In the genomic region with DNA sequence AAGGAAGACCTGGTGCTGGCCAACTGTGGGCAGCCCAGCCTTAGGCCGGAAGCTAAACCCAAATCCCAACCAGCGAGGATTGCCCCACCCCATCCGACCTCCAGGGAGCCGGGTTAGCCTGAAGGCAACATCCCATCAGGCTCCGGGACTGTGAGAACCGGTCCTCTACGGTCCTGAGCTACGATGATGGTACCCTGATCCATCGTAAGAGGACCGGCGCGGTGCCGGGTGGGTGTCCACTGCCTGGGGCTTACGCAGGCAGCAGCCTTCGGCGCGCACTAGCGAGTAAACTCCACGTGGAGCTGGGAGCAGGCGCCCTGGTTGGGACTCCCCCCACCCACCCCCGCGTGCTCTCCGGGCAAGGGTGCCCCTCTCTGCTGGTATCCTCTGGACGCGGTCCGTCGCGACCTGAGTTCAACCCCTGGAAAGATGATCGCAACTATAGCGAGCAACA, we compare ENCODE assay signal across 12 mouse cellular contexts. TPM values are rescaled to one million over a fixed set of nuclear protein-coding genes. Genes with fewer than 3 reads are reported as not detected.
DNase-seq lines count a peak whose midpoint lies in the region; ATAC-seq and TF ChIP-seq lines count a peak whose summit lies in the region.
"Had no signal": no experiment of that assay in that cellular context is flagged by ENCODE, and none has a peak within 500 bp of the region (broad histone marks: within the 10 kb centered on the region; RNA-seq: fewer than 3 reads in every experiment).

No protein-coding gene starts in this region.

- peaks cover 81% of the 10 kb centered on the region for H3K27me3 ChIP-seq in heart, embryonic 10.5 days (ENCODE audit: insufficient read depth, poor library complexity, severe bottlenecking)
- H3K27me3 ChIP-seq in lung, embryonic 14.5 days (ENCODE audit: insufficient read depth, low read length): peaks cover 70% of the 10 kb centered on the region
- H3K27me3 ChIP-seq in intestine, embryonic 15.5 days (replicated peaks): peaks cover 67% of the 10 kb centered on the region
- peaks cover 75% of the 10 kb centered on the region for H3K27me3 ChIP-seq in midbrain, embryonic 16.5 days (ENCODE audit: control insufficient read depth, insufficient read depth, low read depth, low read length)
- peaks cover 12% of the 10 kb centered on the region for H3K27me3 ChIP-seq in stomach, postnatal 0 days (ENCODE audit: control insufficient read depth, insufficient read depth, low read length)

- under 1% methylated on average over 30 of the region's 30 CpGs for WGBS in heart, embryonic 10.5 days
- WGBS in lung, embryonic 14.5 days: under 1% methylated on average over 30 of the region's 30 CpGs
- WGBS in intestine, embryonic 15.5 days: 1% methylated on average over 30 of the region's 30 CpGs
- under 1% methylated on average over 30 of the region's 30 CpGs for WGBS in midbrain, embryonic 16.5 days
- 1% methylated on average over 30 of the region's 30 CpGs for WGBS in stomach, postnatal 0 days

- H3K9ac ChIP-seq in lung, embryonic 14.5 days: peak overlapping the region; percentile 82
- no peak overlapping the region for H3K9ac ChIP-seq in intestine, embryonic 15.5 days
- no peak overlapping the region for H3K9ac ChIP-seq in midbrain, embryonic 16.5 days (ENCODE audit: low read depth, low read length)
- no peak overlapping the region for H3K9ac ChIP-seq in stomach, postnatal 0 days (ENCODE audit: low read length)

- H3K9me3 ChIP-seq in heart, embryonic 10.5 days: no peaks in the 10 kb centered on the region
- no peaks in the 10 kb centered on the region for H3K9me3 ChIP-seq in lung, embryonic 14.5 days (ENCODE audit: low read depth, low read length)
- no peaks in the 10 kb centered on the region for H3K9me3 ChIP-seq in intestine, embryonic 15.5 days
- no peaks in the 10 kb centered on the region for H3K9me3 ChIP-seq in midbrain, embryonic 16.5 days (replicated peaks; ENCODE audit: control insufficient read depth, low read length, poor library complexity, severe bottlenecking)
- no peaks in the 10 kb centered on the region for H3K9me3 ChIP-seq in stomach, postnatal 0 days (ENCODE audit: control insufficient read depth, low read length)

- ATAC-seq in lung, embryonic 14.5 days (ENCODE audit: insufficient read depth): peak; percentile 52
- no peak for ATAC-seq in intestine, embryonic 15.5 days
- ATAC-seq in midbrain, embryonic 16.5 days: peak; percentile 56; the same call in 1 of the 2 replicates
- ATAC-seq in stomach, postnatal 0 days (ENCODE audit: low FRiP score, low TSS enrichment): no peak

- peak overlapping the region; percentile 64 for H3K4me2 ChIP-seq in lung, embryonic 14.5 days
- no peak overlapping the region for H3K4me2 ChIP-seq in intestine, embryonic 15.5 days (replicated peaks)
- H3K4me2 ChIP-seq in midbrain, embryonic 16.5 days (ENCODE audit: low read length): peak overlapping the region; percentile 31
- H3K4me2 ChIP-seq in stomach, postnatal 0 days (replicated peaks; ENCODE audit: low read depth): no peak overlapping the region

- H3K36me3 ChIP-seq in heart, embryonic 10.5 days: no peaks in the 10 kb centered on the region
- H3K36me3 ChIP-seq in lung, embryonic 14.5 days (ENCODE audit: insufficient read depth): no peaks in the 10 kb centered on the region
- no peaks in the 10 kb centered on the region for H3K36me3 ChIP-seq in intestine, embryonic 15.5 days
- H3K36me3 ChIP-seq in midbrain, embryonic 16.5 days (ENCODE audit: control insufficient read depth, insufficient read depth, low read length): no peaks in the 10 kb centered on the region
- H3K36me3 ChIP-seq in stomach, postnatal 0 days (ENCODE audit: control insufficient read depth, insufficient read depth, low read length): no peaks in the 10 kb centered on the region

- no peak for DNase-seq in heart, embryonic 10.5 days (ENCODE audit: low spot score)
- no peak for DNase-seq in heart, adult 11 months
- peak; percentile 24 for DNase-seq in lung, embryonic 14.5 days
- no peak for DNase-seq in lung, postnatal 10 days
- DNase-seq in spleen, postnatal 4 days (ENCODE audit: low spot score in 2 of 2): no peak
- DNase-seq in stomach, postnatal 0 days (ENCODE audit: low spot score): no peak
- DNase-seq: cerebellum, adult 11 months; kidney, adult 11 months; right cerebral cortex, adult 18-20 months had no signal

- TF ChIP-seq EP300 in stomach, postnatal 0 days (optimal IDR thresholded peaks at IDR 0.05): no peak

- no peak for TF ChIP-seq CTCF in lung, embryonic 14.5 days (IDR thresholded peaks at IDR 0.05; ENCODE audit: low read depth)
- TF ChIP-seq CTCF in stomach, postnatal 0 days (IDR thresholded peaks at IDR 0.05; ENCODE audit: low read depth): no peak

- H3K4me3 ChIP-seq in heart, embryonic 10.5 days: peak overlapping the region; percentile 52
- H3K4me3 ChIP-seq in lung, embryonic 14.5 days (ENCODE audit: low read depth, low read length): peak overlapping the region; percentile 43
- 0 out of 2 replicates have a peak overlapping the region, but pooled peaks have one; percentile 7 for H3K4me3 ChIP-seq in intestine, embryonic 15.5 days (replicated peaks)
- no peak overlapping the region; the same call in 1 of the 2 replicates for H3K4me3 ChIP-seq in midbrain, embryonic 16.5 days (ENCODE audit: low read depth, low read length)
- H3K4me3 ChIP-seq in stomach, postnatal 0 days (ENCODE audit: low read depth, low read length): no peak overlapping the region

- H3K4me1 ChIP-seq in heart, embryonic 10.5 days: peaks cover 11% of the 10 kb centered on the region; the same call in 1 of the 2 replicates
- H3K4me1 ChIP-seq in lung, embryonic 14.5 days (ENCODE audit: insufficient read depth): no peaks in the 10 kb centered on the region
- 0 out of 2 replicates have a peak, but pooled peaks cover 3% of the 10 kb centered on the region for H3K4me1 ChIP-seq in intestine, embryonic 15.5 days (replicated peaks)
- H3K4me1 ChIP-seq in midbrain, embryonic 16.5 days (ENCODE audit: control insufficient read depth, insufficient read depth, low read length): no peaks in the 10 kb centered on the region
- no peaks in the 10 kb centered on the region for H3K4me1 ChIP-seq in stomach, postnatal 0 days (replicated peaks; ENCODE audit: control insufficient read depth, insufficient read depth)

- H3K27ac ChIP-seq in heart, embryonic 10.5 days: no peak overlapping the region
- H3K27ac ChIP-seq in lung, embryonic 14.5 days (ENCODE audit: low read depth): peak overlapping the region; percentile 92
- no peak overlapping the region for H3K27ac ChIP-seq in intestine, embryonic 15.5 days
- H3K27ac ChIP-seq in midbrain, embryonic 16.5 days (ENCODE audit: low read length): peak overlapping the region; percentile 38; the same call in 1 of the 2 replicates
- no peak overlapping the region for H3K27ac ChIP-seq in stomach, postnatal 0 days (replicated peaks)

RNA-seq across cellular contexts. Expression of a gene that starts 16.9 kb away (rescaled TPM):
- 1.9 TPM in 1 of 2 replicates, not detected in the other for polyA plus RNA-seq in heart, embryonic 10.5 days (2016; fragmentation: Nextera tagmentation; extraction: Ambion mirVana)
- polyA plus RNA-seq in lung, embryonic 14.5 days (2014; fragmentation: Nextera tagmentation; extraction: Ambion mirVana): 94.6 and 95.1 TPM in 2 replicates
- not detected in 2 replicates for polyA plus RNA-seq in intestine, embryonic 15.5 days (2015; fragmentation: Nextera tagmentation; extraction: Ambion mirVana)
- 3.2 and 5.7 TPM in 2 replicates for polyA plus RNA-seq in midbrain, embryonic 16.5 days (2015; fragmentation: Nextera tagmentation; extraction: Ambion mirVana)
- polyA plus RNA-seq in stomach, postnatal 0 days (2015; fragmentation: Nextera tagmentation; extraction: Ambion mirVana): not detected in 2 replicates
- polyA plus RNA-seq: testis, adult 2 months had no signal

Comparison
In these comparisons a context has a peak if more than half of its experiments do, and no peak if none do; other contexts are left out.
1. H3K27ac ChIP-seq: peak in lung, embryonic 14.5 days (single experiment) and midbrain, embryonic 16.5 days (single experiment); none in heart, embryonic 10.5 days (single experiment), intestine, embryonic 15.5 days (single experiment) and stomach, postnatal 0 days (single experiment).
2. H3K4me3 ChIP-seq: peak in heart, embryonic 10.5 days (single experiment), lung, embryonic 14.5 days (single experiment) and intestine, embryonic 15.5 days (single experiment); none in midbrain, embryonic 16.5 days (single experiment) and stomach, postnatal 0 days (single experiment).
3. ATAC-seq: peak in lung, embryonic 14.5 days (single experiment) and midbrain, embryonic 16.5 days (single experiment); none in intestine, embryonic 15.5 days (single experiment) and stomach, postnatal 0 days (single experiment).
4. H3K4me2 ChIP-seq: peak in lung, embryonic 14.5 days (single experiment) and midbrain, embryonic 16.5 days (single experiment); none in intestine, embryonic 15.5 days (single experiment) and stomach, postnatal 0 days (single experiment).
5. RNA of a gene that starts 16.9 kb away (polyA plus RNA-seq): 94.6 to 95.1 TPM in lung, embryonic 14.5 days; 3.2 to 5.7 TPM in midbrain, embryonic 16.5 days, 1.9 TPM in heart, embryonic 10.5 days, not detected in intestine, embryonic 15.5 days and not detected in stomach, postnatal 0 days; every median in the first group is over 10 times any median in the second.